ENCODE assay signal across 6 mouse cellular contexts in the genomic region with DNA sequence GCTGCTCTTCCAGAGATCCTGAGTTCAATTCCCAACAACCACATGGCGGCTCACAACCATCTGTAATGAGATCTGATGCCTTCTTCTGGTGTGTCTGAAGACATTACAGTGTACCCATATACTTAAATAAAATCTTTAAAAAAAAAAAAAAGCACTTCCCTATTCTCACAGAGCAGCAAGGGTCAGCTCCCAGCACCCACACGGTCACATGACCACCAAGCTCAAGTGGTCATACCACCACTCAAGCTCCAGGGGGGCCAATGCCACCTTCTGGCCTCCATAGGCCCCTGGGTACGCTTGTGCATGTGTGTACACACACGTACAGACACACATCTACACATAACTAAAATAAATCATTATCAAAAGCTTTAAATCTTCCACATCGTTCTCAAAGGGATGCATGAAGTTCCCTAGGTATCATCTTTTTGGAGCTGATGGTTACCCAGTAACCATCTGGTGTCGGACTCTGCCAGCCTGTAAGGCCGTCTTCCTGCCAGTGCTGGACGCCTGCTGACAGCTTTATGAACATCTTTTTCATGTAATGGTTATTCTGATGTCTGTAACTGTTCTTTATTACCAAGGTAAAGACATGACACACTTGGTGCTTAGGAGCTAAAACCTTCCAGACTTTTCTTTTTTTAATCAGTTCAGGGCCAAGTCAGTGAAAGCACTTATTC.
"Had no signal": no experiment of that assay in that cellular context is flagged by ENCODE, and none has a peak within 500 bp of the region (broad histone marks: within the 10 kb centered on the region; RNA-seq: fewer than 3 reads in every experiment).

No protein-coding gene starts in this region.

- ATAC-seq: lung, postnatal 0 days had no signal

- DNase-seq: kidney, postnatal 25 days; lung, adult 2 months; lung, postnatal 4 days; midbrain, embryonic 14.5 days; thymus, postnatal 4 days had no signal
